In the genomic region with DNA sequence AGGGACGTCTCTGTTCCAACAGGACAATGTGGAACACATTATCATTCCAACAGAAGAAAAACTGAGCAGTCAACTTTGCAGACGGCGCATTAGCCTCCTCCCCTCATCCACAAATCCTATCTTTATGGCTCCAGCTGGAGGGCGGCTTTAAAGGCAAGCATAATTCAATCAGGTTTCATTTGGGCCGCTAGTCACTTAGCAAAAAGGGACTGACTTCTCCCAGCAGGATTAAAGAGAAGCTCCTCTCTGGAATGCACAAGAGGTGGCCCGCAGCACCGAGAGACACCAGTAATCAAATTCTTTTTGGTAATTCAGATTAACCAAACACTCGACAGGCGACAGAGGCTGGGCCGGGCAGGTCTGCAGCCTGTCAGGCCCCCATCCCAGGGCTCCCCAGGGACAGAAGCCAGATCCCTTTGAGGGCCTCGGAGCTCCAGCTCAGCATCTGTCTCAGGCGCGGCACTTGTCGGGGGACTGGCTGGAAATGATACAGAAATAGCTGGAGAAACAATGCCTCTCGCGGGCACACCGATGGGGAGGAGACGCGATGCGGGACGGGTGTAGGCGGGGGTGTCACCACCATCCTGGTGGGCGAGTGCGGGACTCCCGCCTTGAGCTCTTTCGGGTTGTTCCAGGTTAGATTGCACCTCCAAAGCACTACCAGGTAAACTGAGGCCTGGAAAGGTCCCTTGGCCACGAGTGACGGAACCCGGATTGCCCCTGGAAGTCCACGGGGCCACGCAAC, we compare ENCODE assay signal across 8 mouse cellular contexts. TPM values are rescaled to one million over a fixed set of nuclear protein-coding genes. Genes with fewer than 3 reads are reported as not detected.
DNase-seq lines count a peak whose midpoint lies in the region; ATAC-seq and TF ChIP-seq lines count a peak whose summit lies in the region.

No protein-coding gene starts in this region.

- peak; percentile 33; the same call in 1 of the 2 replicates for ATAC-seq in forebrain, embryonic 13.5 days
- peak; percentile 41 for ATAC-seq in heart, embryonic 16.5 days (replicated peaks; ENCODE audit: extremely low read depth, insufficient read depth, low FRiP score)
- ATAC-seq in liver, embryonic 16.5 days (ENCODE audit: low read depth), result no peak

- H3K4me2 ChIP-seq in forebrain, embryonic 13.5 days, result peak overlapping the region; percentile 96
- peak overlapping the region; percentile 95 for H3K4me2 ChIP-seq in heart, embryonic 16.5 days (ENCODE audit: low read depth, low read length)
- H3K4me2 ChIP-seq in liver, embryonic 16.5 days (ENCODE audit: low read depth, low read length), result peak overlapping the region; percentile 68

- H3K4me1 ChIP-seq in forebrain, embryonic 13.5 days, result peaks cover 14% of the 10 kb centered on the region
- peaks cover 16% of the 10 kb centered on the region for H3K4me1 ChIP-seq in heart, embryonic 16.5 days (ENCODE audit: control insufficient read depth, insufficient read depth, low read length)
- peaks cover 8% of the 10 kb centered on the region for H3K4me1 ChIP-seq in liver, embryonic 16.5 days (ENCODE audit: control insufficient read depth, low read depth, low read length)
- H3K4me1 ChIP-seq in thymus, adult 2 months (replicated peaks; ENCODE audit: control insufficient read depth, insufficient read depth, low read length), result peaks cover 7% of the 10 kb centered on the region

- no peaks in the 10 kb centered on the region for H3K36me3 ChIP-seq in forebrain, embryonic 13.5 days (ENCODE audit: poor library complexity, severe bottlenecking)
- H3K36me3 ChIP-seq in heart, embryonic 16.5 days (ENCODE audit: control insufficient read depth, insufficient read depth), result no peaks in the 10 kb centered on the region
- no peaks in the 10 kb centered on the region for H3K36me3 ChIP-seq in liver, embryonic 16.5 days (ENCODE audit: control insufficient read depth, insufficient read depth)
- H3K36me3 ChIP-seq in thymus, adult 2 months (ENCODE audit: control insufficient read depth, insufficient read depth, low read length), result no peaks in the 10 kb centered on the region

- no peak for TF ChIP-seq CTCF in thymus, adult 2 months (IDR thresholded peaks at IDR 0.05; ENCODE audit: borderline replicate concordance, control insufficient read depth, extremely low read depth, insufficient read depth, low read length, poor library complexity)

- H3K27ac ChIP-seq in forebrain, embryonic 13.5 days, result 0 out of 2 replicates have a peak overlapping the region, but pooled peaks have one; percentile 23
- H3K27ac ChIP-seq in heart, embryonic 16.5 days (ENCODE audit: low read length), result peak overlapping the region; percentile 83
- no peak overlapping the region for H3K27ac ChIP-seq in liver, embryonic 16.5 days (ENCODE audit: low read length)
- H3K27ac ChIP-seq in thymus, adult 2 months (ENCODE audit: control insufficient read depth, insufficient read depth, low read length), result no peak overlapping the region

- 2% methylated on average over 31 of the region's 31 CpGs for WGBS in forebrain, embryonic 13.5 days
- 3% methylated on average over 31 of the region's 31 CpGs for WGBS in heart, embryonic 16.5 days
- 7% methylated on average over 31 of the region's 31 CpGs for WGBS in liver, embryonic 16.5 days (ENCODE audit: insufficient replicate concordance)
- WGBS in thymus, adult 2 months, result 19% methylated on average over 31 of the region's 31 CpGs

- H3K4me3 ChIP-seq in forebrain, embryonic 13.5 days, result peak overlapping the region; percentile 64
- peak overlapping the region; percentile 68 for H3K4me3 ChIP-seq in heart, embryonic 16.5 days (ENCODE audit: low read length)
- H3K4me3 ChIP-seq in liver, embryonic 16.5 days (ENCODE audit: low read depth, low read length), result peak overlapping the region; percentile 54
- H3K4me3 ChIP-seq in thymus, adult 2 months (ENCODE audit: control insufficient read depth, insufficient read depth, low read length), result no peak overlapping the region

- H3K9me3 ChIP-seq in forebrain, embryonic 13.5 days (replicated peaks), result no peaks in the 10 kb centered on the region
- H3K9me3 ChIP-seq in heart, embryonic 16.5 days (replicated peaks; ENCODE audit: control insufficient read depth, low read length), result no peaks in the 10 kb centered on the region
- H3K9me3 ChIP-seq in liver, embryonic 16.5 days (replicated peaks; ENCODE audit: control insufficient read depth, low read length), result no peaks in the 10 kb centered on the region; the same call in 1 of the 2 replicates

- no peak for TF ChIP-seq POLR2A in thymus, adult 2 months (IDR thresholded peaks at IDR 0.05; ENCODE audit: control insufficient read depth, extremely low read depth, insufficient read depth, low read length, poor library complexity)

- H3K27me3 ChIP-seq in forebrain, embryonic 13.5 days, result peaks cover 26% of the 10 kb centered on the region
- H3K27me3 ChIP-seq in heart, embryonic 16.5 days (ENCODE audit: control insufficient read depth, insufficient read depth, low read length), result no peaks in the 10 kb centered on the region
- peaks cover 24% of the 10 kb centered on the region for H3K27me3 ChIP-seq in liver, embryonic 16.5 days (ENCODE audit: control insufficient read depth, insufficient read depth, low read depth, low read length)
- peaks cover 10% of the 10 kb centered on the region; the same call in 1 of the 2 replicates for H3K27me3 ChIP-seq in thymus, adult 2 months (ENCODE audit: control insufficient read depth, insufficient read depth, low read length)

- peak overlapping the region; percentile 67 for H3K9ac ChIP-seq in forebrain, embryonic 13.5 days
- peak overlapping the region; percentile 74 for H3K9ac ChIP-seq in heart, embryonic 16.5 days (ENCODE audit: low read length)
- H3K9ac ChIP-seq in liver, embryonic 16.5 days (ENCODE audit: low read depth, low read length), result no peak overlapping the region; the same call in 1 of the 2 replicates

- DNase-seq in ovary, postnatal 10 days (ENCODE audit: low spot score), result peak; percentile 37
- no peak for DNase-seq in ovary, postnatal 36 days (ENCODE audit: low spot score)
- DNase-seq in kidney, postnatal 36 days, result peak; percentile 1 to 6
- DNase-seq in retina, adult 2 months (ENCODE audit: low read depth, low spot score), result peak; percentile 43
- no peak for DNase-seq in thymus, adult 2 months

RNA-seq across cellular contexts. Expression of a gene that starts 0.8 kb away (rescaled TPM):
- polyA plus RNA-seq in forebrain, embryonic 13.5 days (2015; fragmentation: Nextera tagmentation; extraction: Ambion mirVana), result 4.5 and 5.4 TPM in 2 replicates
- polyA plus RNA-seq in heart, embryonic 16.5 days (2015; fragmentation: Nextera tagmentation; extraction: Ambion mirVana), result 9.0 and 11.9 TPM in 2 replicates
- polyA plus RNA-seq in liver, embryonic 16.5 days (2015; fragmentation: Nextera tagmentation; extraction: Ambion mirVana), result 0.08 and 0.09 TPM in 2 replicates
- polyA plus RNA-seq in thymus, adult 2 months (2012; rRNA removed), result 1.7 and 1.9 TPM in 2 replicates

RNA-seq across cellular contexts. Expression of a gene that starts 20.3 kb away (rescaled TPM):
- 0.06 and 0.12 TPM in 2 replicates for polyA plus RNA-seq in forebrain, embryonic 13.5 days (2015; fragmentation: Nextera tagmentation; extraction: Ambion mirVana)
- polyA plus RNA-seq in heart, embryonic 16.5 days (2015; fragmentation: Nextera tagmentation; extraction: Ambion mirVana), result 0.05 and 0.14 TPM in 2 replicates
- not detected in 2 replicates for polyA plus RNA-seq in liver, embryonic 16.5 days (2015; fragmentation: Nextera tagmentation; extraction: Ambion mirVana)
- polyA plus RNA-seq in thymus, adult 2 months (2012; rRNA removed), result 0.04 TPM in 1 of 2 replicates, not detected in the other

RNA-seq across cellular contexts. Expression of a gene that starts 58.5 kb away (rescaled TPM):
- 42.7 and 43.1 TPM in 2 replicates for polyA plus RNA-seq in forebrain, embryonic 13.5 days (2015; fragmentation: Nextera tagmentation; extraction: Ambion mirVana)
- polyA plus RNA-seq in heart, embryonic 16.5 days (2015; fragmentation: Nextera tagmentation; extraction: Ambion mirVana), result 0.14 and 0.24 TPM in 2 replicates
- 19.3 and 20.6 TPM in 2 replicates for polyA plus RNA-seq in liver, embryonic 16.5 days (2015; fragmentation: Nextera tagmentation; extraction: Ambion mirVana)
- polyA plus RNA-seq in thymus, adult 2 months (2012; rRNA removed), result 0.20 and 0.54 TPM in 2 replicates

Comparison
In these comparisons a context has a peak if more than half of its experiments do, and no peak if none do; other contexts are left out.
1. DNase-seq: peak in ovary, postnatal 10 days (single experiment), kidney, postnatal 36 days (2 of 2) and retina, adult 2 months (single experiment); none in ovary, postnatal 36 days (single experiment) and thymus, adult 2 months (single experiment).
2. H3K27ac ChIP-seq: peak in forebrain, embryonic 13.5 days (single experiment) and heart, embryonic 16.5 days (single experiment); none in liver, embryonic 16.5 days (single experiment) and thymus, adult 2 months (single experiment).
3. RNA of a gene that starts 58.5 kb away (polyA plus RNA-seq): 42.7 to 43.1 TPM in forebrain, embryonic 13.5 days and 19.3 to 20.6 TPM in liver, embryonic 16.5 days; 0.14 to 0.24 TPM in heart, embryonic 16.5 days and 0.20 to 0.54 TPM in thymus, adult 2 months; every median in the first group is over 10 times any median in the second.
4. Peak in every context shown above with its lines, with median percentiles within 50 percentile points of each other: H3K4me2 ChIP-seq.